Mouse (Mus musculus) limb, embryonic 10.5 days (tissue): Measurements from ENCODE around the gene B4galt5. TPM values are rescaled to one million over a fixed set of nuclear protein-coding genes. Genes with fewer than 3 reads are reported as not detected.
"Not testable (repeated sequence)": the region's sequence is repeated elsewhere in the genome, so short reads cannot be mapped to it uniquely, and the experiment has no call there.

Source experiments
- DNase-seq: peaks from one replicate; pipeline ENCODE4 v3.0.0-alpha.2; 2017; ENCODE audit warnings: low spot score
- H3K27ac ChIP-seq: fragments of 300-500 bp; sonication (generic); 2 replicates; pipeline ENCODE4 v1.5.1; 2016; ENCODE audit warnings: mild to moderate bottlenecking
- H3K27me3 ChIP-seq: fragments of 300-500 bp; sonication (generic); 2 replicates; pipeline ENCODE4 v1.6.1; 2016; ENCODE audit warnings: low read depth, mild to moderate bottlenecking; ENCODE audit not compliant: poor library complexity, severe bottlenecking
- H3K36me3 ChIP-seq: fragments of 300-500 bp; sonication (generic); 2 replicates; pipeline ENCODE4 v1.6.1; 2016; ENCODE audit warnings: mild to moderate bottlenecking, moderate library complexity
- H3K4me1 ChIP-seq: fragments of 300-500 bp; sonication (generic); 2 replicates; pipeline ENCODE4 v1.6.1; 2016
- H3K4me3 ChIP-seq: fragments of 300-500 bp; sonication (generic); 2 replicates; pipeline ENCODE4 v1.5.1; 2016; ENCODE audit warnings: mild to moderate bottlenecking, moderate library complexity
- H3K9me3 ChIP-seq: fragments of 300-500 bp; sonication (generic); replicated peaks from 2 replicates; pipeline ENCODE4 v1.6.1; 2016; ENCODE audit warnings: mild to moderate bottlenecking
- WGBS: fragments of 180-500 bp; shearing (Covaris S2); methylation state at CpG from one replicate; pipeline ENCODE4 v1.1.7; 2016; 5-methylcytosine and 5-hydroxymethylcytosine counted together
- polyA plus RNA-seq: library from polyadenylated mRNA; unstranded; fragments of >200 nt; fragmentation: Nextera tagmentation; extraction: Ambion mirVana; gene quantifications from 2 replicates; pipeline ENCODE4 v1.2.1, GENCODE M21; 2016

The B4galt5 gene
- 10.3 and 11.3 TPM in 2 replicates for polyA plus RNA-seq

- Histone ChIP-seq H3K4me1 (peaks cover 37% of the 10 kb centered on the region), H3K9me3 (no peaks in the 10 kb centered on the region), H3K27ac (peak within 1 kb of the TSS; percentile 94), H3K4me3 (peak within 1 kb of the TSS; percentile 84), H3K27me3 (peaks cover 14% of the 10 kb centered on the region), H3K36me3 (no peaks in the 10 kb centered on the region)
- whole genome bisulfite sequencing = 2% methylated on average over 103 of the region's 111 CpGs
- DNase-seq = peak; percentile 65
These were observed at the start of gene B4galt5 for GRCm38 (mm10) chr2:167348376-167349282. TSS of gene B4galt5 (minus strand) at chr2:167349183.

GRCm38 (mm10) chr2:167396420-167396819, 47.4 kb upstream of the B4galt5 start:
- H3K9me3 ChIP-seq, H3K4me3 ChIP-seq, DNase-seq, H3K36me3 ChIP-seq, H3K27ac ChIP-seq, H3K27me3 ChIP-seq, H3K4me1 ChIP-seq: not testable (repeated sequence)
- WGBS = 96% methylated on average over 9 of the region's 9 CpGs

- 85% methylated on average over 7 of the region's 7 CpGs for WGBS
- no peak for DNase-seq
- no peaks in the 10 kb centered on the region for H3K9me3 ChIP-seq
- no peak overlapping the region for H3K27ac ChIP-seq
- H3K4me3 ChIP-seq = no peak overlapping the region
- H3K36me3 ChIP-seq = no peaks in the 10 kb centered on the region
- H3K27me3 ChIP-seq = no peaks in the 10 kb centered on the region
- no peaks in the 10 kb centered on the region for H3K4me1 ChIP-seq
These were observed 45.4 kb upstream of the B4galt5 start for GRCm38 (mm10) chr2:167394426-167394825.

- WGBS = 86% methylated on average over 6 of the region's 6 CpGs
- no peaks in the 10 kb centered on the region for H3K4me1 ChIP-seq
- no peaks in the 10 kb centered on the region for H3K9me3 ChIP-seq
- no peaks in the 10 kb centered on the region for H3K36me3 ChIP-seq
- no peak for DNase-seq
- no peak overlapping the region for H3K27ac ChIP-seq
- no peak overlapping the region for H3K4me3 ChIP-seq
- H3K27me3 ChIP-seq = no peaks in the 10 kb centered on the region
These were observed 38.0 kb upstream of the B4galt5 start for GRCm38 (mm10) chr2:167386998-167387397.

- DNase-seq = no peak
- Histone ChIP-seq H3K4me3 (no peak overlapping the region), H3K4me1 (no peaks in the 10 kb centered on the region), H3K36me3 (no peaks in the 10 kb centered on the region), H3K27ac (no peak overlapping the region), H3K27me3 (no peaks in the 10 kb centered on the region), H3K9me3 (no peaks in the 10 kb centered on the region)
- WGBS = 87% methylated on average over 4 of the region's 4 CpGs
These were observed 37.5 kb upstream of the B4galt5 start for GRCm38 (mm10) chr2:167386456-167386855.

GRCm38 (mm10) chr2:167383666-167384083, 34.7 kb upstream of the B4galt5 start:
- Histone ChIP-seq H3K9me3 (no peaks in the 10 kb centered on the region), H3K4me3 (no peak overlapping the region), H3K27ac (no peak overlapping the region), H3K36me3 (no peaks in the 10 kb centered on the region), H3K27me3 (no peaks in the 10 kb centered on the region), H3K4me1 (peaks cover 3% of the 10 kb centered on the region; the same call in 1 of the 2 replicates)
- no peak for DNase-seq
- 86% methylated on average over 13 of the region's 13 CpGs for WGBS

- Histone ChIP-seq H3K27me3 (no peaks in the 10 kb centered on the region), H3K36me3 (no peaks in the 10 kb centered on the region), H3K27ac (no peak overlapping the region), H3K4me3 (no peak overlapping the region), H3K9me3 (no peaks in the 10 kb centered on the region), H3K4me1 (peaks cover 9% of the 10 kb centered on the region; the same call in 1 of the 2 replicates)
- DNase-seq = no peak
- WGBS = 86% methylated on average over 7 of the region's 7 CpGs
These were observed 33.4 kb upstream of the B4galt5 start for GRCm38 (mm10) chr2:167382389-167382788.

- Histone ChIP-seq H3K36me3 (no peaks in the 10 kb centered on the region), H3K4me1 (peaks cover 11% of the 10 kb centered on the region; the same call in 1 of the 2 replicates), H3K9me3 (no peaks in the 10 kb centered on the region), H3K4me3 (no peak overlapping the region), H3K27ac (no peak overlapping the region), H3K27me3 (no peaks in the 10 kb centered on the region)
- 84% methylated on average over 7 of the region's 7 CpGs for WGBS
- no peak for DNase-seq
These were observed 32.6 kb upstream of the B4galt5 start for GRCm38 (mm10) chr2:167381596-167381995.

GRCm38 (mm10) chr2:167380615-167381285, 31.8 kb upstream of the B4galt5 start:
- WGBS = 80% methylated on average over 7 of the region's 7 CpGs
- Histone ChIP-seq H3K36me3 (no peaks in the 10 kb centered on the region), H3K27me3 (no peaks in the 10 kb centered on the region), H3K27ac (no peak overlapping the region), H3K9me3 (no peaks in the 10 kb centered on the region), H3K4me1 (peaks cover 11% of the 10 kb centered on the region; the same call in 1 of the 2 replicates), H3K4me3 (no peak overlapping the region)
- DNase-seq = no peak

- no peak overlapping the region for H3K27ac ChIP-seq
- WGBS = 18% methylated on average over 4 of the region's 4 CpGs
These were observed 30.0 kb upstream of the B4galt5 start for GRCm38 (mm10) chr2:167378972-167379371.

GRCm38 (mm10) chr2:167377697-167378096, 28.7 kb upstream of the B4galt5 start:
- Histone ChIP-seq H3K27ac (no peak overlapping the region), H3K4me3 (no peak overlapping the region), H3K4me1 (peaks cover 11% of the 10 kb centered on the region; the same call in 1 of the 2 replicates), H3K27me3 (no peaks in the 10 kb centered on the region), H3K9me3 (no peaks in the 10 kb centered on the region), H3K36me3 (no peaks in the 10 kb centered on the region)
- no peak for DNase-seq
- 34% methylated on average over 3 of the region's 3 CpGs for WGBS

More at GRCm38 (mm10) chr2:167378972-167379371, 30.0 kb upstream of the B4galt5 start:
- Histone ChIP-seq H3K36me3 (no peaks in the 10 kb centered on the region), H3K4me1 (peaks cover 11% of the 10 kb centered on the region; the same call in 1 of the 2 replicates), H3K4me3 (no peak overlapping the region), H3K9me3 (no peaks in the 10 kb centered on the region), H3K27me3 (no peaks in the 10 kb centered on the region)
- no peak for DNase-seq

GRCm38 (mm10) chr2:167376160-167376564, 27.2 kb upstream of the B4galt5 start:
- Histone ChIP-seq H3K27me3 (no peaks in the 10 kb centered on the region), H3K36me3 (no peaks in the 10 kb centered on the region), H3K4me3 (no peak overlapping the region), H3K4me1 (peaks cover 11% of the 10 kb centered on the region; the same call in 1 of the 2 replicates), H3K27ac (no peak overlapping the region), H3K9me3 (no peaks in the 10 kb centered on the region)
- no peak for DNase-seq
- 86% methylated on average over 8 of the region's 8 CpGs for WGBS

GRCm38 (mm10) chr2:167375688-167376087, 26.7 kb upstream of the B4galt5 start:
- no peaks in the 10 kb centered on the region for H3K27me3 ChIP-seq
- no peak overlapping the region for H3K27ac ChIP-seq
- no peak for DNase-seq
- H3K4me3 ChIP-seq = no peak overlapping the region
- H3K4me1 ChIP-seq = peaks cover 11% of the 10 kb centered on the region; the same call in 1 of the 2 replicates
- WGBS = 98% methylated on average over 5 of the region's 5 CpGs
- H3K36me3 ChIP-seq = no peaks in the 10 kb centered on the region
- no peaks in the 10 kb centered on the region for H3K9me3 ChIP-seq
